Mouse (Mus musculus) layer of hippocampus, adult 8-10 months (tissue): Measurements from ENCODE around the gene Sv2c. TPM values are rescaled to one million over a fixed set of nuclear protein-coding genes. Genes with fewer than 3 reads are reported as not detected.
"Not testable (repeated sequence)": the region's sequence is repeated elsewhere in the genome, so short reads cannot be mapped to it uniquely, and the experiment has no call there.

Source experiments
- DNase-seq, 2 experiments: peaks; one replicate each; pipeline ENCODE4 v3.0.0; 2022; ENCODE audit warnings: low spot score in 2 of 2
- total RNA-seq, 4 experiments: library from RNA; stranded (reverse); gene quantifications; 2 replicates each; pipeline ENCODE4 v1.2.4; 2022

Sv2c gene
- total RNA-seq, 4 experiments from 2014 or later = 17.1 to 25.1 (median 20.1) TPM

DNA sequence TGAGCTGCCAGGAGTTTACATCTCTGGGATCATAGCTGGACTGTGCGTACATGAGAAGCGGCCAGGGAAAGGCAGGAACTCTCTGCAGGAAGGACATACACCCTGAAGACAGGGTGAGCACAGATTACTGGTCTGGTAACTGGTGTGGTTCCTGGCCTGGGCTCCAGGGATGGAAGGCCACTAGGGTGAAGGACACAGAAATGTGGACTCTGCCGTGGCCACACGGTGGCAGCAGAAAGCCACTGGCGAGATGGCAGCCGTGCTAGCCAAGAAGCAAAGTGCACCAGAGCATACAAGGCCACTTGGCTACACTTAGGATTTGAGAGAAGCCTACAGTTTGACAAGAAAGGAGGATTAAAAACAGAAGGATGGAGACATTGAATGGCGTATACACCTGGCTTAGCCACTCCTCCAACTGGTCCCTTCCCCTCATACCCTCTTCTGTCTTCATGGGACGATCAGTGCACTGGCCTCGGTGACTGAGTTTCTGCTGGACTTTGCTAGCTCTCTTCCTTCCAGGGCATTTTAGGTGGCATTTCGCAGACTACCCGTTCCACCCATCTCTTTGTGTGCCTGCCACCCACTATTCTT lies 158.9 kb downstream of the Sv2c start:
- peak in 1 of 2 experiments; percentile 61 for DNase-seq

DNA sequence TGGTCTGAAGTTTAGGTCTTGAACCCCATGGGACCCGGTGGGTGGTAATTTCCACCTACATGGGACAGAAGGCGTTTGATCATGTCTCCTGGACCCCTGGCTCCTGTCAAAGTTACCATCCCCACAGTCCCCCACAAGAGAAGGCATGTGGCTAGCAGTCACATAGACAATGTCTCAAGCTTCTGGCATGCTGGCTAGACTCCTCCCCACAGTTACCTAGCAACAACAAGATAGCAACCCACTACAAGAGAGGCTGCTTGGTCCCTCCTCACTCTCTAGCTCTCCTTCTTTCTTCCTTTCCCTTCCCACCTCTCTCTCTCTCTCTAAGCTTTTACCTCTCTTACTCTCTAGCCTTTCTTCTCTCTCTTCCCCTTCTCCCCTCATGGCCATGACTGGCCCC lies 164.3 kb downstream of the Sv2c start:
- DNase-seq = not testable (repeated sequence)

DNA sequence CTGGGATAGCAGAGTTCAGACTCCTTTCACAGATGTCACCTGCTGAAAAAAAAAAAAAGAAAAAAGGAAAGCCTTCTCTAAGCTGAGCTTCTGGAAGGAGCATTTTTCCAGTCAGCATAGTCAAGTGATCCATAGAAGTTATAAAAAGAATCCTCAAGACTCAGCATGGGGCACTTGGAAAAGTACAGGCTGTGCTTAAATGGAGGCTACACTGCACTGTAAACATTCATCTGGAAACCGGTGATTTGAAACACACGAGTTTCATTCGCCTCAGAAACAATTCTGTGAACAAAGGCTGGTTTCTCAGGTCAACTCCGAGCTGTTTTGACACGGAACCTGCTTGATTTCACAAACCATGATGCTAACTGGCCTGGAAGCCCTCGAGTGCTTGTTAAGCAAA lies 165.6 kb downstream of the Sv2c start:
- no peak for DNase-seq

DNA sequence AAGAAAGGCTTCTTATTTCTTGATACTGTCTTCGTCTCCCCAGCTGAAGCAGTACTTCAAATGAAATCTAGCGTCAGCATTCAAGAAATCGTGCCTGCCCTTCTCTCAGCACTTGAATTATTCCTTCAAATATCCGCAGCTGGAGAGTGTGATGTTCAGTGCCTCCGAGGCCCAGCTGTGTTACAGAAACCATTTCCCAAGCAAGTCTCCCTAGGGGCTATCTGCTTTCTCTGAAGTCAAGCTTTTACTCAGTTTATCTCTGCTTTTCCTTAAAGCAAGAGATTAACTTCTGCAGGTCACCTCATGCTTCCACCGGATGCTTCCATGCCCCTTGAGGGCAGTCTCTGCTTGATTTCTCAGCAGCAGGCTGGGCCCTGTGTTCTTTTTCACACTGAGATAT lies 166.8 kb downstream of the Sv2c start:
- DNase-seq = no peak

DNA sequence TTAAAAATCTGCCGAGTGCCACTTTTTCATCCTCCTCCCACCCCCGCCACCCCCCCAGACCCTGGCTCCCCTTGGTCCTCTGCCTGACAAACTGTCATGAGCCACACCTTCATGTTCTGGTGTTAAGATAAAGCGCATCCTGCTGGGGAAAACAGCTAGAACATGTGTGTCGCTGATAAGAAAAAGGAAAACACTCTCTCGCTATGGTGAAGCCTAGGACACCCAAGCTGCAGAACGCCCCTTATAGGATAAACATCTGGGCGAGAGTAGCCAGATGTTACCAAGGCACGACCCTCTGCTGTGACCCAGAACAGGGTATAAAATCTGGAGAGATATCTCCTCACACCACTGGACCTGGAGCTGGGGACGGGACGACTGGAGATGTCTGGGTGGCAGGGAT lies 167.2 kb downstream of the Sv2c start:
- no peak for DNase-seq

DNA sequence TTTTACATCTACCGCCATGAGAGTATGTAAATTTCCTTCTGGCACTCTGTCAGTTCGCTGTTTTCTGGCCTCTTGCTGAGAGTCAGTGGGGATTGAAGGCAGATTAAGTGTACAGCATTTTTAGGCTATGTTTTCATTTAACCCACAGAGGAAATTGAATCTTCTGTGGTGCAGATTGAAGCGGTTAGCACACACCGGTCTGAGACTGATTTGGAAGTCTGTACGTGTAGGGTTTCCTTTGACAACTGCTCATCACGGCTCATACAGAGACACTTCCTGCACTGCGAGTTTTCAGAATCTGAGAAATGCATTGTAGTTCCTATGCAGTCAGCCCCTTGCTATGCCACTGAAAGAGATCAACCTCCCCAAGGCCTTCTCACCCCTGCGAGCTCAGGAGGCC lies 168.2 kb downstream of the Sv2c start:
- no peak for DNase-seq

DNA sequence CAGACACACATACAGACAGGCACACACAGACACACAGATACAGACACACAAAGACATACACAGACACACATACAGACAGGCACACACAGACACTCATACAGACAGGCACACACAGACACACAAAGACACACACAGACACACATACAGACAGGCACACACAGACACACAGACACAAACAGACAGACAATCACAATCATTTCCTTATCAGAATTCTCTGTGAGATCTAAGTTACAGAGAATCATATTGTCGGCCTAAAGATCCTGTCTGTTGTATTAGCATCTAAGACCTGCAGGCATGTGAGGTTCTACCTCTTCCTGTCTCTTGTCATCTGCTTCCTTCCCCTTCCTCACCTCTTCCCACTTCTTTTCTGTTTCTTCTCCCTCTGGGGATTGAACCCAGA lies 168.7 kb downstream of the Sv2c start:
- DNase-seq = no peak

DNA sequence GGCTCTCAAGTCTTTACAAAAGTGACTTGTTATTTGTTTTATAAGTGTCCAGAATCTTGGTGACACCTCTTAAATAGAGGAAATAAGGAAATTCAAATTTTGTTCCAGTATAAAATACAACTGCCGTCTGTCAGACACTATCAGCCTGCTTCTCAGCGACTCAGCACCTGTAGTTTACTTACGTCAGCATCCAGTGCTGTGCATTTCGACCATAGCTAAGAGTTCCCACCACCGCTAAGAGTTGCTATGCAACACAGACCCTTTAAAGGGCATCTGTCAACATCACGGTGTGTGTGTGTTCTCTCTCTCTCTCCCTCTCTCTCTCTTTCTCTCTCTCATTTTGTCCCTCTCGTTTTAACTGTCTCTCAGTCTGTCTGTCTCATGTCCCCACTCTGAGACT lies 170.5 kb downstream of the Sv2c start:
- DNase-seq = no peak

DNA sequence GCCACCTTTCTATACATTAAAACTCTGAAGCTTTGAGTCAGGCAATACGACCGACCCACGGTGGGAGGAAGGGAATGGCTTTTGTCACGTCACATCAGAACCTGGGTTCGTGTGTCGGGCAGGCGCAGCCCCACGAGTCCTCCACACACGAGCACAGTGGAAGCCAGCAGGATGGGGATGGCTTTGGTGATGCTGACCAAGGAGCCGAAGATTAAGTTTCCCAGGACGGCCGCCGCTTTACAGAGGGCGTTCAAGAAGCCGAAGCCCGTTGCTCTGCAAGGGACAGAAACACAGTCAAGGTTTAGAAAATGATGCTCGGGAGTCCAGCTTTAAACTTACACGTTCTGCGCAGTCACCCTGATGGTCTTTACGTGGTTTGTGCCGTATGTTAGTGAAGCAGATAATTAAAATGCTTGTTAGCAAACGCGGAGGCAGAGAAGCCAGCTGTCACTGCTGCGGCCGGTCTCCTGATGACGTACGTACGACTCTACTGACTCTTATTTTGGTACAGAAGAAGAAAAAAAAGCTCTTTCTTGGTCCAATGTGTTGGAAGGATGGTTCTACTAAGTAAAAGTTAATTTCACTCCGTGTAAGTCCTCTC lies 171.1 kb downstream of the Sv2c start:
- peak; percentile 63 to 71 for DNase-seq

DNA sequence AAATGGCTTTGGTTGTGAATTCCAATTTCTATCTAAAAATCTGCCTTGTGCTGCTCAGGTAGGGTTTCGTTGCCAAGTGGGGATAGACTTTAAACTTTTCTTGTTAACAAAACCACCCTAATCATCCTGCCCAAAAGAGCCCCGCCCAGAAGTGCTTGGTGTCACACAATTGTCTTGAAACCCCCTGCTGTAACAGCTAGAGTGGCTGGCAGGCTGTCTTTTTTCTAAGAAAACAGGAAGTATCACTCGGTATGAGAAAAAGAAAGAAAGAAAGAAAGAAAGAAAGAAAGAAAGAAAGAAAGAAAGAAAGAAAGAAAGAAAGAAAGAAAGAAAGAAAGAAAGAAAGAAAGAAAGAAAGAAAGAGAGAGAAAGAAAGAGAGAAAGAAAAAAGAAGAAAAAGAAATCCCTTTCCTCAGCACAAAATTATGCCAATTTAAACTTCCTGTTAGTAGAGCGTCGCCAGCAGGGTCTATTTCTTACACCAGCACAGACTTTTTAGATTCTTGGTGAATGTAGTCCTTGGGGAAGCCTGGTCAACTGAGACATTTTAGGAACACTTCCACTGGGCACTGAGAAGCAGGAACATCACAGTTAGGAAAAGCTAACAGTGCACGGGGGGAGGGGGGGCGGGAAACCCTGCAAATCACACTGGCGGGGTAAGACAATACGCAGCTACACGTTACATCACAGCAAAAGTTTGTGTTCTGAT lies 171.7 kb downstream of the Sv2c start:
- DNase-seq = no peak

DNA sequence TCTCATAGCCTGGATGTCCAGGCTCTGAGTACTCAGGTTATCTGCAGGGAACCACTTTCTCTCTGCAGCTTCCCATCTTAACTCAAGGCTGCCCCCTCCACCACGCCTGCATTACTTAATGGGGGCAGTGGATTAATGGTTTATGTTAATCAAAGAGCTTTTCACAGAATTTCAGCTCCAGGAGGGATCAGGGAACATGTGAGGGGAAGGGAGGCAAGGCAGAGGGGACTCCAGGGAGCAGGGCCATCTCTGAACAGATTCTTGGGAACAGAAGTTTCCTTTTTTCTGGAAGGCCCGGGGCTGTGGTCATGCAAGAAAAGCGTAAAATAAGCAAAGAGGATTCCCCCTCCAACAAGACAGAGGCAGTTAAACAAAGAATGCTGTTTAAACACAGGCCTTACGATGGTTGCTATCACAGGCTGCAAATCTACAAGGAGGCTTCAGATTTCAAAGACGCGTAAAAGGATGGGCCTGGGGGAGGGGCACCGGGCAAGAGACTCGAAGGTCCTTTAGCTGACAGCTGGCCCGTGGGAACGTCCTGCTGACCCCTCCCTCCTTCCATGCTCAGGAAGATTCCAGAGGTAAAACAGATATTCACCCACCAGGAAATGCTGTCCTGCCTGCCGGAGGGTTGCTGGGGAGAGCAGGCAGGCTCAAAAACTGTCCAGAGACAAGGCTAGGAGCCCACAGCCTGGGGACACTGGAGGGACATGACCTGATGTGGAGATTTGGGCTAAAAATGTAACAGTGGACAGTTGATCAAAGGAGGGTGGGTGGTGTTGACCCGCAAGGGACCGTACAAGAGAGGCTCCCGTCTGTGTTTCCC lies 172.5 kb downstream of the Sv2c start:
- no peak for DNase-seq

DNA sequence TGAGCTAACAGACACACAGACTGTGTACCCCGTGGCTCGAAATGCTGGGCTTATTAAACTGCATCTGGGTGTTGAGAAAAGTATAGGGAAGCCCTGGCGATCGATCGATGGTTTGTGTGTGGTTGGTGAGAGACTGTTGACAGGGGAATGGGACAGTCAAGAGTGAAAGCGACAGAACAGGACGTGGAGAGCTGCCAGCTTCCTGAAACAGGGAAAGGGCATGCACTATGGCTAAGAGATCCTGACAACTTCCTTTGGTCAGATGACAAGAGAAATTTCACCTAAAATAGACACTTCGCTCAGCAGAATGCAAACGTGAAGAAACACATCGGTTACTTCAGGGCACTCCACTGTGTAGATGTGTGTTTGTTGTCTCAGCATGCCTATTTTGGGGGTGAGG lies 175.2 kb downstream of the Sv2c start:
- DNase-seq = no peak

DNA sequence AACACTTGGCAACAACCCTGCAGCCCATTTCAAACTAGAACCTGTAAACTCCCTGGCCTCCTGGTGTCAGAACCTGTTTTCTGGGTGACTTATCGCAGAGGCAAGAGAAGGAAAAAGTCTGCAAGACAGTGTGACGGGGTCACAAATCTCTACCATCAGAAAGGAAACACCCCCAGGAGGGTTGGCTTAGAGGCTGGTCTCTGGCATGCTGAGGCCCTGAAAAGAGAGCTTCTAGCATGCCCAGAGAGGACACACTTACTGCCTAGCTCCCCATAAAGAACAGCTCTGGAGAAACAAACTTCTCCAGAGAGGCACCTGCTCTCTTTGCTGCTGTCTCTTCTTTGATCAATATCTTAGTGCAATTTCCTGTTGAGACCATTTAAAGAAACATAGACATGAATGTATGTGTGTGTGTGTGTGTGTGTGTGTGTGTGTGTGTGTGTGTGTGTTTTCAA lies 176.0 kb downstream of the Sv2c start:
- DNase-seq = no peak

DNA sequence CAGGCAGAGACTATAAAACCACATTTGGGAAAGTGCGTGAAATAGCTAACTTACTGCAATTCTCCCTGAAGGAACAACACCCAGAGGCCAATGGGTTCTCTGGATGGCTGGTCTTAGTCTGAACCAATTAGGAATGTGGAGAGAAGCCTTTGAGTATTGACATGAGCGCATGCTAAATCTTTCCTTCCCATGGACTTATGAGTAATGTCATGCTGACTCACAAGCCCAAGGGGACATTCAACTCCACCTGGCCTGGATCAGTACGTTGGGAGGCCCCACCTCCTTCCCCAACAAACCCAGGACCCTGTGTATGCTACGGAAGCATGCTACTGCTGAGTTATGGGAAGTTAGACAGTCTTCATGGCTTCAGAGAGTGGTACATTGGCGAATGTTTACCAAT lies 177.2 kb downstream of the Sv2c start:
- no peak for DNase-seq

DNA sequence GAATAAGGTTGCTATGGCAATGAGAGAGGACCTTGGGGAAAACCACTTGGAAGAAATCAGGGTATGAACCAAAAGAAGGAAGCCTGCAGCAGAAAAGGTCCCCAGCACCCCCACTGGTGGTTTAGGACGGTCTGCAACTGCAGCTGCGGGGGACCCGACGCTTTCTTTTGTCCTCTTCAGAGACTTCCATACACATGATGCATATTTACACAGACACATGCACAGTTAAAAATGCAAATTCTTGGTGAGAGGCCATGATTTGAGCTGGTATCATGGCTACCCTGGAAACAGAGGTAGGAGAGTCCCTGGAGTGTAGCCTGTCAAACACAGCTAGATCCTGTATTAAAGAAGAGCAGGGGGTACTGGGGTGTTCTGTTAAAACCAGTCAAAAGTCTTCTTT lies 178.7 kb downstream of the Sv2c start:
- DNase-seq = no peak

DNA sequence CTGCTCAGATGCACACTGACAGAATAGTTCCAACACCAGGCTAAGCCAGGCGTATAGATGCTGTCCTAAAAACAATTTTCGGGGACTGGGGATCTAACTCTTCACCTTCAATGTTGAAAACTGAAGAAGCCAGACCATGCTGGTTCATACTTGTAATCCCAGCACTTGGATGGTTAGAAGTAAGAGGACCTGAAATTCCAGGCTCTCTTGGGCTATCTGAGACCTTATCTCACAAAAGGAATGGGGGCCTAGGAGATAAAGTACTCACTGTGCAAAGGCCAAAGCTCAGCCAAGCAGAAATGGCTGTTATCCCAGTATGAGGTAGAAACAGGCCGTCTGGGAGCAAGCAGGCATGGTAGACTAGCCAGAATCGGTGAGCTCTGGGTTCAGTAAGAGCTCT lies 180.1 kb downstream of the Sv2c start:
- no peak for DNase-seq

DNA sequence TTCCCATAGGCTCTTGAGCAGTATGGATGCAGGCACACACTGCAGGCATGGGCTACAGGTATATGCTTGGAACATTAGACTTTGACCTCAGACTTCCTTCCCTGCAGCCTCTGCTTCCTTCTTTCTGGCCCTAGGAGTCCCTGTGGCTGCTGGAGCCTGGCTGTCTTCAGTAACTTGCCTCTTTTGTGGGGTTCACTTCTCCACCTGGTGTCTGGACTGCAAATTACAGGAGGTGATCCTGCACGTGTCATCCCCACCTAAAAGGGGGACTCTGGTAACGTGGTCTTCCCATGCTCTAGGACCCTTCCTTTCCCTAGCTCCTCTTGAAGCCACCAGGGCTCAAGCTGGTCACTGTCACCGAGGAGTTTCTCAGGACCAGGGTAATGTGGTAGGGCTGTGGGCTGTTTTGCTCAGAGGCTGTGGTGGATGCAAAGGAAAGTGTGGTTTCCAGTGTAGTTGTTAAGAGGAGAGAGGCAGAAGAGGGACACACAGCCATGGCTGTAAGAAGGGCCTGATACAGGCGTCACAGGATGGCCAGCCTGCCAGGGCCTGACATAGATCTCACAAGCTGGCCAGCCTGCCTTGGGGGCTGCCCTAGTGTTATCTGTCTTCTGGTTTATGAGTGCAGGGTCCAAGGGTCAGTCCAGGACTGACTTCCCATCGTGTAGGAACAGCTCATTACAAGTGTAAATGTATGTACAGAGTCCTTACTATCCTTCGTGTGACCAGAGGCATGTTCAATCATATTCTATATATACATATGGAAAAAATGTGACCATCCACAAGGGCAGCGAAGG lies 181.1 kb downstream of the Sv2c start:
- DNase-seq = peak in 1 of 2 experiments; percentile 48

DNA sequence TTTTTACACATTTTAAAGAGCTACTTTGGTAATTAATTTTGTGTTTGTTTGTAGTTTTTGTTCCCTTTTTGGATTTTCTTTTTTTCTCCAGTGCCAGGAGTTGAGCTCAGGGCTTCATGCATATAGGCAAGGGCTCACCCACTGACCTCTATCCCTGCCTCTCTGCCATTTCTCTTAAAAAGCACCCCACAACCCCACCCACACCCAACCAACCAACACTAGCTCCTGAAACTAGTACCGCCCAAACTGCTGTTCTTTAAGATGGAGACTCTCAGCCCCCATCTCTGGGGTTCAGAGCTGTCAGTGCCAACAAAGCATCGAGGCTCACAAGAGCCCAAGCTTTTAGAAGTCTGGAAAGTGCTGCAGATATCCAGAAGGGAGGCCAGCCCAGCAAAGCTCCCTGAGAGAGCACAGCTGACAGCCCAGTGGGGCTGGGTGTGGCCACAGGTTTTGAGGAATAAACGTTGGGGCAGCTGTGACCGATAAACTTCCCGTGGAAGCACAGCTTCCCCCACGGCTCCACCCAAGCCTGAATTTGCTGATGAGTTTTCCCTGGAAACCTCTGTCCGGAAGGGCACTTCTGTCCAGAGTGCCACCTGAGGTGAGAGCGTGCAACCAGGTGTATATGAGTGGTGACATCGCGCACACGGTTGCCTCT lies 181.8 kb downstream of the Sv2c start:
- DNase-seq = no peak

DNA sequence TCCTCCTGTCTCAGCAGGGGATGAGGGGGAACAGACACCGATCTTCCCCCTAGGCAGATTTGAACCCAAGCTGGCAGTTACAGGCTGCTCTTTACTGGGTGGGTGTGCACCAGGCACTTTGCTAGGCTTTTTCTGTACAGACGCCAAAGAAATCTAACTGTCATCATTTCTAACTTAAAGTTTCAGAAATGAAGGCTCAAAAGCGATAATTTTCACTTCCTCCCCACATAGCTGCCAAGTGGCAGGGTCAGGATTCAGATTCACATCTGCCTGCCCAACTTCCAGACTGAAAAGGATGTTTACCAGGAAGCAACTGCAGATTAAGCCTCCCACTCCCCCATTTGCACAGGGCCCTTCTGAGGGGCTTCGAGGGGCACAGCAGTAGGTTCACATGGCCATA lies 183.0 kb downstream of the Sv2c start:
- no peak for DNase-seq

DNA sequence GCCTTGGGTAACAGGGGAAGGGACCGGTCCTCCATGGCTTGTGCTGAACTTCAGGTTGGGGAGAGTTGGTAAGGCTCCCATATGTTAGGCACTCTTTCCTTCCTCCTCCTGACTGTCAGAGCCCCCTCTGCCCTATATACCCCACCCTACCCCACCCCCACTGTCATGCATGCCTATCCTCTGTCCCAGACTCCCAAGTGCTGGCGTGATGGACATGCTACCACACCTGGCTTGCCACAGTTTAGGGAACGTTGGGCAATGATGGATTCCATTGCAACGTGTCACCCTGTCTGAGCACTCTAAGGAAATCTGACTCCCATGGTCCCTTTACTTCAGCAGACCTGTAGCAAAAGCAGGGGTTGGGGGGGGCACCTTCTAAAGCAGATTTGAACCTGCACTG lies 183.6 kb downstream of the Sv2c start:
- DNase-seq = no peak

DNA sequence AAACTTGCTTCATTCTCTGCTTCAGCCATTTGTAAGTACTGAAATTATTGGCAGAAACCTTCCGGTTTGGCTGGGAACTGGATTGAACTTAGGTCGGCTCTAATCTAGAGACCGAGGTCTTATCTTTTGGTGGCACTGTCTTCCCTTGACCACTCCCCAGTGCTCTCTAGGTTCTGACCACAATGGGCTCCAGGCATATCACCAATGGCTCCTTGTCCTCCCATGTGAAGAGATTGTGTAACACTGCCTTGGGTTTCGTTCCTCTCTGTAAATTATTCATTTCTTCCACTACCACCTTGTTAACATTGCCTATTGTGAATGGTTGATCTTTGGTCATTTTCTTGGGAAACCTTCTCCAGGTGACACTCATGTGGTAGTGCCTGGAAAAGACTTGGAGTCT lies 184.0 kb downstream of the Sv2c start:
- no peak for DNase-seq
